Mouse (Mus musculus) heart, embryonic 16.5 days (tissue): ENCODE results near the gene Elmo1. TPM values are rescaled to one million over a fixed set of nuclear protein-coding genes. Genes with fewer than 3 reads are reported as not detected.

Experiments
- ATAC-seq: fragments of 200-750 bp; cut with Nextera tagmentation; replicated peaks from 2 replicates; pipeline ENCODE4 v1.8.0; 2017; ENCODE audit warnings: moderate number of reproducible peaks; ENCODE audit not compliant: insufficient read depth, low FRiP score; ENCODE audit errors: extremely low read depth
- H3K27ac ChIP-seq: fragments of 300-500 bp; sonication (generic); 2 replicates; pipeline ENCODE4 v1.5.1; 2014; ENCODE audit warnings: mild to moderate bottlenecking, low read length, control low read depth, moderate library complexity
- H3K27me3 ChIP-seq: fragments of 300-500 bp; sonication (generic); 2 replicates; pipeline ENCODE4 v1.6.1; 2014; ENCODE audit warnings: low read length, mixed read lengths; ENCODE audit not compliant: control insufficient read depth, insufficient read depth
- H3K36me3 ChIP-seq: fragments of 300-500 bp; sonication (generic); 2 replicates; pipeline ENCODE4 v1.6.1; 2014; ENCODE audit not compliant: control insufficient read depth, insufficient read depth
- H3K4me1 ChIP-seq: fragments of 300-500 bp; sonication (generic); 2 replicates; pipeline ENCODE4 v1.6.1; 2014; ENCODE audit warnings: low read length, mixed read lengths; ENCODE audit not compliant: control insufficient read depth, insufficient read depth
- H3K4me2 ChIP-seq: fragments of 300-500 bp; sonication (generic); 2 replicates; pipeline ENCODE4 v1.6.1; 2014; ENCODE audit warnings: low read depth, mild to moderate bottlenecking, control low read depth, low read length
- H3K4me3 ChIP-seq: fragments of 300-500 bp; sonication (generic); 2 replicates; pipeline ENCODE4 v1.5.1; 2014; ENCODE audit warnings: mild to moderate bottlenecking, control low read depth, low read length
- H3K9ac ChIP-seq: fragments of 300-500 bp; sonication (generic); 2 replicates; pipeline ENCODE4 v1.6.1; 2014; ENCODE audit warnings: low read length, control low read depth
- H3K9me3 ChIP-seq: fragments of 300-500 bp; sonication (generic); replicated peaks from 2 replicates; pipeline ENCODE4 v1.6.1; 2016; ENCODE audit warnings: low read length; ENCODE audit not compliant: control insufficient read depth
- WGBS: fragments of 180-500 bp; shearing (Covaris S2); extraction: QIAGEN DNeasy Blood & Tissue Kit; methylation state at CpG from one replicate; pipeline ENCODE4 v1.1.7; 2014; 5-methylcytosine and 5-hydroxymethylcytosine counted together
- polyA plus RNA-seq: library from polyadenylated mRNA; unstranded; fragments of >200 nt; fragmentation: Nextera tagmentation; extraction: Ambion mirVana; gene quantifications from 2 replicates; pipeline ENCODE4 v1.2.1, GENCODE M21; 2015

Gene Elmo1
- polyA plus RNA-seq, 1 experiment from 2014 or later, result 17.7 TPM

DNA sequence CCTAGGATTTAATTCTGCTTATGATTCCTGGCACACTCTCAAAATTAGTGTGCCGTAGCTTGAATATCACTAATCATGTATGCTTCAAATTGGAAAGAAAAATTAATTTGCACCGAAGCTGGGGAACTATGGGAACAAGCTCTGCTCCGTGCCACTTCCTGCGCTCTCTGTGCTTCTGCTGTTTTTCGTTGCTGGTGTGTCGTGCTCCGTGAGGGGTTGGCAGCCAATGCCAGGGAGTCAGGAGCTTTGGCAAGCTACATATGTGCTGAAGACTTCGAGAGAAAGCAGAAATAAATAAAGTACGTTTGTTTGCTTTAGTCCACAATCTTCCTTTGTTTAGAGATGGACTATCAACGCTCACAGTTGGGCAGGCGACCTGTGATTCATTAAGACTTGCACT, 225.7 kb downstream of the Elmo1 start:
- no peak overlapping the region for H3K9ac ChIP-seq
- ATAC-seq, result no peak
- H3K4me3 ChIP-seq, result no peak overlapping the region
- H3K27me3 ChIP-seq, result no peaks in the 10 kb centered on the region
- H3K4me2 ChIP-seq, result no peak overlapping the region
- H3K9me3 ChIP-seq, result no peaks in the 10 kb centered on the region
- H3K36me3 ChIP-seq, result no peaks in the 10 kb centered on the region
- WGBS, result 81% methylated on average over 11 of the region's 11 CpGs
- H3K4me1 ChIP-seq, result no peaks in the 10 kb centered on the region
- no peak overlapping the region for H3K27ac ChIP-seq

DNA sequence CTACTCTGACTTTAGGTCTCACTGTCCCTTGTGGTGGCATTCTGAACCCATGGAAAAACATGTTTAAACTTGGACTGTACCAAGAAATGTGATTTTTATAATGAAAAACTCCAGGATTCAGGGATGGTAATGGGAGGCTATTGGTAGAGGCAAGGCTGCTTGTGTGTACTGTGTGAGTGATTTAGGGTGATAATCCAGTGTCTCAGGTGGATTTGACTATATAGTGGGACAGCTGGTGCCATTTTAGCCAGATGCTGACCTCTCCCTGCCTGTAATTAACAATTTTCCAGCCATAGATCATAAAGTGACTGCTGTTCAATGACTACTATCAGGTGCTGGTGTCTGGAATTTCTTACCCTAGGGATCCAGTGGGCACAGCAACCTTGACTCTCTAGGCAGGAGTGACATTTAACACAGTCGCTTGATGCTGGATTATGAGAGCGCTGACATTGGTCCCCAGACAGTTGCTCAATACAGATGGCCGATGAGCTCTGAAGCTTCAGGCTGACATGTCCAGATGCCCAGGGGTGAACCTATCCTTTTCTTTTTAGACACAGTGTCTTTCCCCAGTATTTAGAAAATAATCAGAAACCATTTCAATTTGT, 228.3 kb downstream of the Elmo1 start:
- Histone ChIP-seq H3K36me3 (0 out of 2 replicates have a peak, but pooled peaks cover 2% of the 10 kb centered on the region), H3K27ac (no peak overlapping the region), H3K27me3 (no peaks in the 10 kb centered on the region), H3K9me3 (no peaks in the 10 kb centered on the region), H3K9ac (no peak overlapping the region), H3K4me1 (no peaks in the 10 kb centered on the region), H3K4me2 (no peak overlapping the region), H3K4me3 (no peak overlapping the region)
- 82% methylated on average over 3 of the region's 3 CpGs for WGBS
- no peak for ATAC-seq

DNA sequence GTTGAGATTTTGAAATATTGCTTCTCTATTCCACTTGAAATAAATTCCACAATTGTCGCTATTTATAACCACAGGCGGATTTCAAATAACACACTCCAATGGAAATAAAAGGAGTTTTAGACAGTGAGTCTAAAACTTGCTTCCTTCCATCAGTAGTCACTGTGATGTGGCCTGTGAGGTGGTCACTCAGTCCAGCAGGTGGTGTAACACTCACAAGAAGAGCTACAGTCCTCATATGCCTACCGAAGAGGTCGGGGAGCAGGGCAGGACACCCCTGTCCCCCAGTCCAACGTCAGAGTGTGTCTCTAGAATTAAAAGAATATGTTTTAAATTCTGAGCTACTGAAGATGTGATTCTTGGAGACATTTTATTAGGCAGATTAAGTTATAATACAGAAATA, 229.8 kb downstream of the Elmo1 start:
- no peaks in the 10 kb centered on the region for H3K27me3 ChIP-seq
- 0 out of 2 replicates have a peak, but pooled peaks cover 2% of the 10 kb centered on the region for H3K36me3 ChIP-seq
- H3K4me3 ChIP-seq, result no peak overlapping the region
- no peak for ATAC-seq
- no peak overlapping the region for H3K4me2 ChIP-seq
- H3K4me1 ChIP-seq, result no peaks in the 10 kb centered on the region
- H3K9ac ChIP-seq, result no peak overlapping the region
- 70% methylated on average over 5 of the region's 5 CpGs for WGBS
- H3K27ac ChIP-seq, result no peak overlapping the region
- no peaks in the 10 kb centered on the region for H3K9me3 ChIP-seq

DNA sequence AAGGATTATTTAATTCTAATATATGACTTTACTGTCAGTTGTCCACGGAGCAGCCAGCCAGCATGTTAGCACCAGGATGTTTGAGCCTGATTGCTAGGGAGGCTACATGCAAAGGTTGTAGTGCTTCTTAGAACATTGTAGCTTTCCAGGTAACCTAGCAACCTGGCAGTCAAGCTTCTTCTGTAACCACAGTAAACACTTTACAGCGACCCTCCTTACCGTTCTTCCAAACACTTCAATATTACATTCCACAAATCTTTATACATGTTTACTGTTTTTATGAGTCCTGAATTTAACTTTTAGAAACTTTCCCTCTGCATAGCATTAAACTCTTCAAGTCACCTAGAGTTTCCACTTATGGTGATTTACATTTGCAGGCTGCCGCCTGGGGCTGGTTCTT, 233.1 kb downstream of the Elmo1 start:
- WGBS, result 87% methylated on average over 4 of the region's 4 CpGs
- Histone ChIP-seq H3K9ac (no peak overlapping the region), H3K36me3 (0 out of 2 replicates have a peak, but pooled peaks cover 2% of the 10 kb centered on the region), H3K27ac (no peak overlapping the region), H3K4me3 (no peak overlapping the region), H3K4me1 (no peaks in the 10 kb centered on the region), H3K4me2 (no peak overlapping the region), H3K9me3 (no peaks in the 10 kb centered on the region), H3K27me3 (no peaks in the 10 kb centered on the region)
- ATAC-seq, result no peak

DNA sequence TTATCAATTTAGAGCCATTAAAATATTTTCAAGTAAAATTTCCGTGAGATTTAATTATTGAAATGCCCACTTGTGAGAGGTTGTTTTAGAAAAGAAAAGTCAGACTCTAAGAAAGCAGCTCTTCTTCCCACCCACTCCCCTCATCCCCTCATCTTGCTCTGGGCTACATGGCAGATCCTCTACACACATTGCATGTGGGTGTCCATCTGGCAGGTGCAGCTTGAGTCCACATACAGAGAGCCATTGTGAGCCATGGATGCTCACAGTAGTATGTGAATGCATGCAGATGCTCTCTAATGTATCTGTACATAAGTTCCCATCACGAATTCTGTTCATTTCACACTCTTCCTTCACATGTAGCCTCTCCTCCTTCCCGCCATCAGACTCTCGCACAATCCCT, 236.7 kb downstream of the Elmo1 start:
- H3K27ac ChIP-seq, result no peak overlapping the region
- no peaks in the 10 kb centered on the region for H3K9me3 ChIP-seq
- no peaks in the 10 kb centered on the region for H3K4me1 ChIP-seq
- no peak overlapping the region for H3K9ac ChIP-seq
- no peaks in the 10 kb centered on the region for H3K27me3 ChIP-seq
- ATAC-seq, result no peak
- no peaks in the 10 kb centered on the region for H3K36me3 ChIP-seq
- no peak overlapping the region for H3K4me3 ChIP-seq
- WGBS, result 87% methylated on average over 4 of the region's 4 CpGs
- H3K4me2 ChIP-seq, result no peak overlapping the region

DNA sequence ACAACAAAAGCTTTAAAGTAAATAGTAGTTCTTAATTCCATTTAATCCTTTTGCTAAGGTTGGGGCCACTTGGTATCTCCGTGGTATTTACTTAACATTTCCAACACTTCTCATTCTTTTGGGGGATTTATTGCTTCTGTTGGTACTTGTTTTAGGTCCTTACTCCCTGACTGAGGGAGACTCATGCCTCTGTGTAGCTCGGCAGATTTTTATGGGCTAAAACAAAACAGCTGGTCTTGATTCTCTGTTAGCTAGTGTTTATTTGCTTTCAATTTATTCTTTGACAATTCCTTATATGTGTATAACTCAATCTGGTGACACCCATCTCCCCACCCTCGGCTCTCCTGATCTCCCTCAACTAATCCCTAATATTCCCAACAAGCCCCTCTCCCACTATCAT, 237.6 kb downstream of the Elmo1 start:
- Histone ChIP-seq H3K27me3 (no peaks in the 10 kb centered on the region), H3K4me2 (no peak overlapping the region), H3K27ac (no peak overlapping the region), H3K9ac (no peak overlapping the region), H3K9me3 (no peaks in the 10 kb centered on the region), H3K4me3 (no peak overlapping the region), H3K4me1 (no peaks in the 10 kb centered on the region), H3K36me3 (no peaks in the 10 kb centered on the region)
- 62% methylated on average over 3 of the region's 3 CpGs for WGBS
- no peak for ATAC-seq

DNA sequence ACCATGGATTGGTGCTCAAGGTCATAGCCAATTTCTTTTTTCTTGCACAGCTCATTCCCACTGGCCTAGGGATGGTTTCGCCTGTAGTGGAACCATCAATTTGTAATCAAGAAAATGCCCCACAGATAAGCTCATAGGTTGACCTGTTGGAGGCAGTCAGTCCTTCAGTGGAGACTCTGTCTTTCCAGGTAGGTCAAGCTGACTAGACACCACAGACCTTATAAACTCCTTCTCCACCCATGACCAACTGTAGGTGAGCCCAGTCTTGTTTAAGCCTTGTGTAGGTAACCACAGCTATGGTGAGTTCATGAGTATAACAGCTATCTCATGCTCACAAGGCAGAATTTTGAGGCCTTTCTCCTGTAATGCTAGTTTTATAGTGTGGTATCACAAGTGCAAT, 238.3 kb downstream of the Elmo1 start:
- Histone ChIP-seq H3K27ac (no peak overlapping the region), H3K36me3 (no peaks in the 10 kb centered on the region), H3K27me3 (no peaks in the 10 kb centered on the region), H3K4me2 (no peak overlapping the region), H3K9me3 (no peaks in the 10 kb centered on the region), H3K4me3 (no peak overlapping the region), H3K4me1 (no peaks in the 10 kb centered on the region), H3K9ac (no peak overlapping the region)
- WGBS, result 87% methylated on average over 1 of the region's 1 CpGs
- ATAC-seq, result no peak

DNA sequence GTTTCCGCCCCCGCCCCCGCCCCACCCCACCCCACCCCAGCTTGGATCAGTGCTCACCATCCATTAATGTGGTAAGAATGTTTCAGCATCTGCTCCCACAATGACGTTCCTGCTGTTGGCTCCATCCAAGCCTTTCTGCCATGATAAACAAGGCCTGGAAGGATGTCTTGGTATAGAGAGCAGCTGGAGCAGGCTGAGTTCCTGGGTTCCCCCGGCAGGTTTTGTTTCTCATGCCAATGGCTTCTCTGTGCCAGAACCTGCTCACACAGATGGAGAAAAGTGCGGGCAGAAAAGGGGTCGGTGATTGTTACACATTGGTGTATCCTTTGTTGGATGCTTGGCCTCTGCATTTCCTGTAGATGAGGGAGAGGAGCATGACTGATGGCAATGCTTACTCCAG, 240.6 kb downstream of the Elmo1 start:
- no peak overlapping the region for H3K27ac ChIP-seq
- no peaks in the 10 kb centered on the region for H3K9me3 ChIP-seq
- H3K4me2 ChIP-seq, result no peak overlapping the region
- no peaks in the 10 kb centered on the region for H3K4me1 ChIP-seq
- no peaks in the 10 kb centered on the region for H3K27me3 ChIP-seq
- no peak for ATAC-seq
- no peaks in the 10 kb centered on the region for H3K36me3 ChIP-seq
- WGBS, result 89% methylated on average over 7 of the region's 7 CpGs
- H3K9ac ChIP-seq, result no peak overlapping the region
- no peak overlapping the region for H3K4me3 ChIP-seq

DNA sequence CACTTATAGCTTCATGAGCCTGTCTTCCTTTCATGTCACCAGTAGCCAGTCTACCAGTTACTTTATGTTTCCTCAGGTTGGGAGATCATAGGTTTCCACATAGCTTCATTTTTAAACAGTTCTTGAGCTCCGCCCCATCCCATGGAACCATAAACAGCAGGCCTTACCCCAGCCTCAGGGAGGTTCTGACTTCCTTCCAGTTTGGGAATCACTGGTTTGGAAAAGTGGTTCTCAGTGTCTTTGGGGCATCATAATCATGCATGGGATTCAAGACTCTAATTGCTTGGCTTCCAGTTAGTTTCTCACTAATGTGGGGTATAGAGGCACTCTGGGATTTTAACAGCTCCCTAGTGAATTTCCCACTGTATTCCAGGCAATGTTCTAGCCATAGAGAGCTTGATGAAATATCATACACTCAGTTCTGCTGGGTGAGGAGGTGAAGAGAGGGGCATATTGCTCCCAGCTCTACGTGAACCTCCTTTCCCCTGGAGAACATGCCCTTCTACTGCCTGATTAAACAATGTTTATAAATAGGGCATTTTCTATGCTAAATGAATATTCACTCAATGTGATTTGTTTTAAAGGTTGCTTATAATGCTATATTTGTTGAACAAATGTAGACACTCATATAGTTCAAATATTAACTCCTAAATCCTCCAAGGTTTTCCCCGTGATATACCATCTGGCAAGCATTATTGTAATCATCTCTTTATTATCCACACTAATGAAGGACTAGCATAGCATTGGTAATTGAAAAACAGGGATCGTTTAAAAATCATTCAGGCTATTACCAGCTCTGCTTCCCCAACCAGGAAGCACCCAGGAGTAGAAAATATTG, 244.9 kb downstream of the Elmo1 start:
- Histone ChIP-seq H3K36me3 (no peaks in the 10 kb centered on the region), H3K27me3 (no peaks in the 10 kb centered on the region), H3K9ac (no peak overlapping the region), H3K4me3 (no peak overlapping the region), H3K27ac (no peak overlapping the region), H3K4me1 (no peaks in the 10 kb centered on the region), H3K4me2 (no peak overlapping the region), H3K9me3 (no peaks in the 10 kb centered on the region)
- 84% methylated on average over 4 of the region's 4 CpGs for WGBS
- ATAC-seq, result no peak
